Mouse (Mus musculus) neural tube, embryonic 11.5 days (tissue): ENCODE results near the gene Zfp553. TPM values are rescaled to one million over a fixed set of nuclear protein-coding genes. Genes with fewer than 3 reads are reported as not detected.

Source experiments
- ATAC-seq: fragments of 200-750 bp; cut with Nextera tagmentation; 2 replicates; pipeline ENCODE4 v1.8.0; 2017; ENCODE audit warnings: moderate number of reproducible peaks, mild to moderate bottlenecking, moderate TSS enrichment, moderate library complexity; ENCODE audit not compliant: insufficient read depth, low FRiP score, low TSS enrichment
- DNase-seq: peaks from one replicate; pipeline ENCODE4 v3.0.0-alpha.2; 2015; ENCODE audit warnings: low spot score
- H3K27ac ChIP-seq: fragments of 300-500 bp; sonication (generic); 2 replicates; pipeline ENCODE4 v1.5.1; 2014; ENCODE audit warnings: low read depth, mild to moderate bottlenecking, low read length
- H3K27me3 ChIP-seq: fragments of 300-500 bp; sonication (generic); 2 replicates; pipeline ENCODE4 v1.6.1; 2014; ENCODE audit warnings: mild to moderate bottlenecking, low read length, mixed read lengths; ENCODE audit not compliant: control insufficient read depth, insufficient read depth
- H3K36me3 ChIP-seq: fragments of 300-500 bp; sonication (generic); 2 replicates; pipeline ENCODE4 v1.6.1; 2014; ENCODE audit warnings: mild to moderate bottlenecking, low read length, moderate library complexity, mixed read lengths; ENCODE audit not compliant: control insufficient read depth, insufficient read depth
- H3K4me1 ChIP-seq: fragments of 300-500 bp; sonication (generic); 2 replicates; pipeline ENCODE4 v1.6.1; 2014; ENCODE audit warnings: low read length, mixed read lengths; ENCODE audit not compliant: control insufficient read depth, insufficient read depth
- H3K4me2 ChIP-seq: fragments of 300-500 bp; sonication (generic); 2 replicates; pipeline ENCODE4 v1.6.1; 2014; ENCODE audit warnings: low read depth, mild to moderate bottlenecking, moderate library complexity
- H3K4me3 ChIP-seq: fragments of 300-500 bp; sonication (generic); 2 replicates; pipeline ENCODE4 v1.5.1; 2014; ENCODE audit warnings: low read depth, low read length
- H3K9ac ChIP-seq: fragments of 300-500 bp; sonication (generic); 2 replicates; pipeline ENCODE4 v1.6.1; 2014; ENCODE audit warnings: mild to moderate bottlenecking, low read length
- H3K9me3 ChIP-seq: fragments of 300-500 bp; sonication (generic); 2 replicates; pipeline ENCODE4 v1.6.1; 2016; ENCODE audit warnings: low read length; ENCODE audit not compliant: control insufficient read depth
- WGBS: fragments of 180-500 bp; shearing (Covaris S2); extraction: QIAGEN DNeasy Blood & Tissue Kit; methylation state at CpG from one replicate; pipeline ENCODE4 v1.1.7; 2014; 5-methylcytosine and 5-hydroxymethylcytosine counted together
- polyA plus RNA-seq: library from polyadenylated mRNA; unstranded; fragments of >200 nt; fragmentation: Nextera tagmentation; extraction: Ambion mirVana; gene quantifications from 2 replicates; pipeline ENCODE4 v1.2.1, GENCODE M21; 2014

The Zfp553 gene
- polyA plus RNA-seq, 1 experiment from 2014 or later: 28.7 TPM

DNA sequence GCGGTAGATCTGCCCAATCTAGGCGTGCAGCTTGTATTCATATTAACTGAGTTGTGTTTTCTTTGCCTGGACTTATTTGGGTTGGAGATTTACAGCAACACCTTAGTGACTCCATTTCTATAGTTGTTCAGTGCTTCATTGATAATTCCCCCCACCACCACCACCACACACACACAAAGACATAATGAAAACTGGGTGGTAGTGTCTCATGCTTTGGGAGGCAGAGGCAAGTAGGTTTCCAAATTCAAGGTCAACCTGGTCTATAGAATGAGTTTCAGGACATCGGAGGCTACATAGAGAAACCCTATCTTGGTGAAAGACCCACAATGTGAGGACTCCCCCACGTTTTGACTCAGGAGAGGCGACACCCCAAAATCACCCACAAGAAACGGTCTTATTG is 8.2 kb upstream of the Zfp553 start:
- Histone ChIP-seq H3K4me3 (no peak overlapping the region), H3K9ac (no peak overlapping the region), H3K4me2 (no peak overlapping the region), H3K4me1 (no peaks in the 10 kb centered on the region), H3K9me3 (no peaks in the 10 kb centered on the region), H3K27ac (no peak overlapping the region), H3K36me3 (peaks cover 4% of the 10 kb centered on the region), H3K27me3 (no peaks in the 10 kb centered on the region)
- DNase-seq (no peak), ATAC-seq (no peak)
- 85% methylated on average over 6 of the region's 6 CpGs for WGBS

DNA sequence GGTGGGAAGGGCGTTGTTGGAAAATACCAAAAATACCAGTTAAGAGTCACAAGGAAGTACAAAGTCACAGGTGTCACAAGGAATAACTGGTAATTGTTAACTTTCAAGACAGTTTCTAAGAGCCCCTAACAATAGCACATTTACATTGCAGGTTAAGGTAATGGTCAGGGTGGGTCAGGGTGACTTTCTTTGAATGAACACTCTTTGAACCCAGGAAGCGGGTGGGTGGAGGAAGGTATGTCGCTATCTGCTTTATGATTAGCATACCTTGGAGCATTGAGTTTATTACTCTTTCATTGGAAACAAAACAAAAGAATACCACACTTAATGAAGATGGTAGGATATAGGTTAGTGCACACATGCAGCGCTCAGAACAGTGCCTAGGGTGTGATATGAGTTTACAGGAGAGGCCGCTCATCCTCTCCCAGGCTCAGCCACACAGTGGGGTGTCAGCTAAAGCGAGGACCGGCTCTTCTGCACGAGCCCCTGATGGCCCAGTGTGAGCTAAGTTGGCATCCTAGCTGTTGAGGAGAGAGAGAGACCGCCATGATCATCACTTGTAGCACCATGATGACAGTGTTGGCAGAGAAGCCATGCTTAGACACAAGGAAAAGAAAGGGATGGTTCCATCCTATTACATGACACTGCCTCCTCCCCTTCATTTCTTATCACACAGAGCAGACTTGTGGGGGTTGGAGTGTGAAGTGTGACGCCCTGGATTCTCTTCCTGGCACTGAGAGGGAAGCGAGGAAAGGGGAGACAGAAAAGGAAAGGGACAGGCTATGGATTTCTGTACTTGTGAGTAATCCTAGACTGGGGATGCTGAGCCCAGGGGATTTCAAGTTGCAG is 7.5 kb upstream of the Zfp553 start:
- no peak overlapping the region for H3K4me2 ChIP-seq
- no peak overlapping the region for H3K4me3 ChIP-seq
- peaks cover 2% of the 10 kb centered on the region; the same call in 1 of the 2 replicates for H3K4me1 ChIP-seq
- H3K9ac ChIP-seq: no peak overlapping the region
- ATAC-seq (no peak), DNase-seq (no peak)
- no peaks in the 10 kb centered on the region for H3K27me3 ChIP-seq
- H3K9me3 ChIP-seq: no peaks in the 10 kb centered on the region
- WGBS: 90% methylated on average over 11 of the region's 11 CpGs
- H3K36me3 ChIP-seq: peaks cover 4% of the 10 kb centered on the region
- H3K27ac ChIP-seq: no peak overlapping the region

DNA sequence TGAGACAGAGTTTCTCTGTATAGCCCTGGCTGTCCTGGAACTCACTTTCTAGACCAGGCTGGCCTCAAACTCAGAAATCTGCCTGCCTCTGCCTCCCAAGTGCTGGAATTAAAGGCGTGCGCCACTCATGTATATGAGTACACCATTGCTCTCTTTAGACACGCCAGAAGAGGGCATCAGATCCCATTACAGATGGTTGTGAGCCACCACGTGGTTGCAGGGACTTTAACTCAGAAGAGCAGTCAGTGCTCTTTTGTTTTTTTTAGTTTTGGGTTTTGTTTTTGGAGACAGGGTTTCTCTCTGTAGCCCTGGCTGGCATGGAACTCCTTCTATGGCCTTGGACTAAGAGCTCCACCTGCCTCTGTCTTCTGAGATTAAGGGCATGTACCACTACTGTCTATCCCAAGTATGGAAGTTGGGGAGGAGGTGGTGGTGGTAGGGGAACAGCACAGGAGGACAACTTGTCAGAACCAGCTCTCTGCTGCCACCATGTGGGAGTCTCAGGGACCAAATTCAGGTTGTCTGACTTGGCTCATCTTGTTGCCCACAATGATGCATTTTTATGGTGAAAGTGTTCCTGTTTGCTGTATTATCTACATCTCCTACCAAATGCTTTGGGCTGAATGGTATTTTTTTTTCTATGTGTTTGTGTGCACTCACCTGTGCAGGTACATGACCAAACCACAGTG is 4.1 kb upstream of the Zfp553 start:
- Histone ChIP-seq H3K9ac (no peak overlapping the region), H3K4me2 (no peak overlapping the region), H3K4me1 (peaks cover 14% of the 10 kb centered on the region), H3K27me3 (no peaks in the 10 kb centered on the region), H3K4me3 (no peak overlapping the region), H3K9me3 (no peaks in the 10 kb centered on the region), H3K36me3 (peaks cover 4% of the 10 kb centered on the region), H3K27ac (no peak overlapping the region)
- 64% methylated on average over 4 of the region's 4 CpGs for WGBS
- peak; percentile 72 for DNase-seq
- no peak for ATAC-seq

DNA sequence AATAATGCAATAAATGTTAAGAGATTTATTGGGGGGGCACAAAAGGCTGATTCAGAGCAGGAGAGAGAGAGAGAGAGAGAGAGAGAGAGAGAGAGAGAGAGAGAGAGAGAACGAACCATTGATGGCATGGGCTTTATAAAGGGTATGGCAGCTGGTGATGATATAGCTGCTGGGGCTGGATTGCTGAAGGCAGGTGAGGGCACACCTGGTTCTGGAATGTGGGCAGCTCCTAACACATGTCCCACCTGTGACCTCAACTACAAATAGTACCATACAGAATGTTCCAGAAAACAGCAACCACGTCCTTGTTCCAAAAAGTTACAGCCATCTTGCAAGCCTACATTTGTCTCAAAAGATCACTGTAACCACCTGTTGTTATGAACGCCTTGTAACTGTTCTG is 1.5 kb upstream of the Zfp553 start:
- Histone ChIP-seq H3K9me3 (no peaks in the 10 kb centered on the region), H3K9ac (peak overlapping the region; percentile 95), H3K4me1 (peaks cover 21% of the 10 kb centered on the region), H3K4me2 (peak overlapping the region; percentile 82), H3K4me3 (peak overlapping the region; percentile 94), H3K36me3 (peaks cover 17% of the 10 kb centered on the region), H3K27ac (no peak overlapping the region), H3K27me3 (no peaks in the 10 kb centered on the region)
- DNase-seq (no peak), ATAC-seq (no peak)
- WGBS: 83% methylated on average over 3 of the region's 3 CpGs

DNA sequence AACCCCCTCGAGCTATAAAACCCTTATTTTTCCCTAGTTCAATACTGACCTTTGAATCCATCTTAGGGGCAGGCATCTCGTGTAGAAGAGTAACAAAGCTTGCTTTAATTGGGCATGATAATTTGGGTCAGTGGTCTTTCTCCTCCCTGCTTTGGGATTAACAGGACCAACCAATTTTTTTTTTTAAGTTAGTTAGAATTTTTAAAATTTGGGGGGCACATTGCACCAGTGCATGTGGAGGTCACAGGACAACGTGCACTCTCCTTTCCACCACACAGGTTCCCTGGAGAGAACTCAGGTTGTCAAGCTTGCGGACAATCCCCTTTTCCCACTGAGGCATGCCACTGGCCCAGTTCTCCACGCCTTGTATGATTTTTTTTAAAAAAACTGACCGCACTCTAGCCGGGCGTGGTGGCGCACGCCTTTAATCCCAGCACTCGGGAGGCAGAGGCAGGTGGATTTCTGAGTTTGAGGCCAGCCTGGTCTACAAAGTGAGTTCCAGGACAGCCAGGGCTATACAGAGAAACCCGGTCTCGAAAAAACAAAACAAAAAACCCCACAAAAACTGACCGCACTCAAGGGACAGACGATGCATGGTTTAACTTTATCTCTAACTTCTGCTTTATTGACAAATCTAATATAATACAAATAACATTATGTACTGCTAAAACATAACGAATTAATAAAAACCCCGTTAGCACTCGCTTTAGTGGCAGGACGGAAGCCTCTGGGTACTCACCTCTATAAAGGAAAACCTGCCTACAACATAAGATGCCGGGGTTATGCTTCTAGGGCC is 837 bp upstream of the Zfp553 start:
- DNase-seq: no peak
- H3K36me3 ChIP-seq: peaks cover 24% of the 10 kb centered on the region

DNA sequence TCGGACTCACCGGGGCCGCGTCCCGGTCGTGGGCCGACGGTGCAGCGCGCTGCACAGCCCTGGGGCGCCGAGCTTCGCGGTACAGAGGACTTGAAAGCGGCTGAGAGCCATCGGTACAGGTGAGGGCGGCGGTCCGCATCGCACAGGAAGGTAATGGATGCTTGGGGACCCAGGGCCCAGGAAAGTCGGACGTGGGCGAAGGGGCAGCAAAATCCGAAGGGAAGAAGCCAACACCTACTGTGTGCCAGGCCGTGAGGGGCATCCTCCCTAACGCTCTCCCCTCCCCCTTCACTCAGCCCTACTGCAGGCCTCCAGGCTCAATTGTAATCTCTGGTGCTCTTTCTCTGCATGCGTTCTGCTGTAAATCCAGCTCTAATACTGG is 498 bp downstream of the Zfp553 start:
- 0% methylated on average over 27 of the region's 27 CpGs for WGBS
- Histone ChIP-seq H3K27ac (peak overlapping the region; percentile 98), H3K9ac (peak overlapping the region; percentile 95), H3K4me2 (peak overlapping the region; percentile 82), H3K4me1 (peaks cover 21% of the 10 kb centered on the region), H3K4me3 (peak overlapping the region; percentile 94), H3K27me3 (no peaks in the 10 kb centered on the region), H3K9me3 (no peaks in the 10 kb centered on the region), H3K36me3 (peaks cover 32% of the 10 kb centered on the region)
- DNase-seq: no peak
- peak; percentile 52 for ATAC-seq

More for the DNA sequence above, 837 bp upstream of the Zfp553 start:
- H3K9me3 ChIP-seq: no peaks in the 10 kb centered on the region
- H3K4me3 ChIP-seq: peak overlapping the region; percentile 94
- no peaks in the 10 kb centered on the region for H3K27me3 ChIP-seq
- WGBS: 9% methylated on average over 20 of the region's 20 CpGs
- H3K27ac ChIP-seq: peak overlapping the region; percentile 98
- peak overlapping the region; percentile 82 for H3K4me2 ChIP-seq
- no peak for ATAC-seq
- peaks cover 21% of the 10 kb centered on the region for H3K4me1 ChIP-seq
- H3K9ac ChIP-seq: peak overlapping the region; percentile 95

DNA sequence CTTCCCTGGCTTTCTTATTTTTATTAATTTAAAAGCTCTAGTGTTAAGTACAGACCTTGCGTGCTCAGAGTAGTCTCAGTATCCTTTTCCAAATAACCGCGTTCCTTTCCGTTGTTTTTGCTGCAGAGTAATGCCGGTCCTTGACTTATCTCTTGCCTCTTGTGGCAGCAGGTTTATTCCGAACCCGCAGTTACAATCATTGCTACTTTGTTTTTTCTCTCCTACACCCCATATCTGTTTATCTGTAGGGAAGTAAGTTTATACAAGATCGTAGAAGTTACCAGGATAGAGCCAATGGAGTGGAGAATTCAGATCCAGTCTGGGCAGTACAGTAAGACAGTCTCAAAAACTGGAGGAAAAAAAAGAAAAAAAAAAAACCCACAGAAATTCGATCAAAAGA is 904 bp downstream of the Zfp553 start:
- peak overlapping the region; percentile 95 for H3K9ac ChIP-seq
- ATAC-seq: no peak
- WGBS: 8% methylated on average over 9 of the region's 9 CpGs
- H3K4me1 ChIP-seq: peaks cover 21% of the 10 kb centered on the region
- peaks cover 32% of the 10 kb centered on the region for H3K36me3 ChIP-seq
- peak overlapping the region; percentile 94 for H3K4me3 ChIP-seq
- no peaks in the 10 kb centered on the region for H3K27me3 ChIP-seq
- no peaks in the 10 kb centered on the region for H3K9me3 ChIP-seq
- DNase-seq: no peak
- peak overlapping the region; percentile 82 for H3K4me2 ChIP-seq
- H3K27ac ChIP-seq: peak overlapping the region; percentile 98

DNA sequence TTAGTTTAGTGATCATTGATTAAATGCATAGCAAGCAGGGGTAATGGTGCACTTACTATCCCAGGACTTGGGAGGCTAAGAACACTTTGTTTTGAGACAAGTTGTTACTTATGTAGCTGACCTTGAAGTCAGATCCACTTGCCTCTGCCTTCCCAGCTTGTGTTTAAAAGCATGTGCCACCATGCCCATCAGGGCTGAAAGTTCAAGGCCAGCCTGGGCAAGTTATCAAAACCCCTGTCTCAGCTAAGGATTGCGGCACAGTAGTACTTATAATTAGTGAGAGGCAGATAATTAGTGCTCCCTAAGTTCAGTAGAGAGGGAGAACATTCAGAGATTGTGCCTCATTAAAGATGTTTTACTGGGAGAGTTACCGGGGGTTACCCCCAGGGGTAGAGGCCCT is 1.9 kb downstream of the Zfp553 start:
- no peaks in the 10 kb centered on the region for H3K9me3 ChIP-seq
- DNase-seq (no peak), ATAC-seq (no peak)
- WGBS: 100% methylated on average over 2 of the region's 2 CpGs
- H3K4me1 ChIP-seq: peaks cover 21% of the 10 kb centered on the region
- peak overlapping the region; percentile 82; the same call in 1 of the 2 replicates for H3K4me2 ChIP-seq
- H3K36me3 ChIP-seq: peaks cover 29% of the 10 kb centered on the region
- H3K27ac ChIP-seq: no peak overlapping the region
- peak overlapping the region; percentile 94; the same call in 1 of the 2 replicates for H3K4me3 ChIP-seq
- H3K27me3 ChIP-seq: no peaks in the 10 kb centered on the region
- no peak overlapping the region for H3K9ac ChIP-seq
